Mouse (Mus musculus): Measurements from ENCODE around the gene Myog.
A peak's percentile ranks its signal among the peaks of the same experiment; 100 is the strongest.

Gene Myog

GRCm38 (mm10) chr1:134326841-134327346, 37.1 kb downstream of the Myog start:
- DNase-seq (ENCODE audit: low read depth): no peak

- DNase-seq (ENCODE audit: low read depth): peak; percentile 67
These were observed 42.3 kb downstream of the Myog start for GRCm38 (mm10) chr1:134331879-134332635.

- DNase-seq (ENCODE audit: low read depth): peak; percentile 68
These were observed 43.0 kb downstream of the Myog start, which contains the start of gene Ppfia4 for GRCm38 (mm10) chr1:134332770-134333271. Gene Ppfia4, minus strand, starts transcription at chr1:134332928.

- no peak for DNase-seq (ENCODE audit: low read depth)
These were observed 43.8 kb downstream of the Myog start for GRCm38 (mm10) chr1:134333371-134334110.

GRCm38 (mm10) chr1:134334111-134334827, 44.5 kb downstream of the Myog start:
- DNase-seq (ENCODE audit: low read depth): no peak

- DNase-seq (ENCODE audit: low read depth): no peak
These were observed 45.6 kb downstream of the Myog start for GRCm38 (mm10) chr1:134335211-134335923.

GRCm38 (mm10) chr1:134335924-134336810, 46.4 kb downstream of the Myog start:
- DNase-seq (ENCODE audit: low read depth): peak; percentile 24

GRCm38 (mm10) chr1:134336958-134337710, 47.3 kb downstream of the Myog start:
- DNase-seq (ENCODE audit: low read depth): peak; percentile 38

GRCm38 (mm10) chr1:134339162-134339561, 49.4 kb downstream of the Myog start:
- no peak for DNase-seq (ENCODE audit: low read depth)

- DNase-seq (ENCODE audit: low read depth): peak; percentile 39
These were observed 50.2 kb downstream of the Myog start for GRCm38 (mm10) chr1:134339757-134340619.

- DNase-seq (ENCODE audit: low read depth): no peak
These were observed 52.0 kb downstream of the Myog start for GRCm38 (mm10) chr1:134341641-134342277.

All from 416B (cell line).